Mouse (Mus musculus): Measurements from ENCODE around the gene Mmp25. TPM values are rescaled to one million over a fixed set of nuclear protein-coding genes. Genes with fewer than 3 reads are reported as not detected.
A peak's percentile ranks its signal among the peaks of the same experiment; 100 is the strongest.

Mmp25 gene
- polyA plus RNA-seq (2014; fragmentation: Nextera tagmentation; extraction: Ambion mirVana) = 0.82 and 0.99 TPM in 2 replicates

DNA sequence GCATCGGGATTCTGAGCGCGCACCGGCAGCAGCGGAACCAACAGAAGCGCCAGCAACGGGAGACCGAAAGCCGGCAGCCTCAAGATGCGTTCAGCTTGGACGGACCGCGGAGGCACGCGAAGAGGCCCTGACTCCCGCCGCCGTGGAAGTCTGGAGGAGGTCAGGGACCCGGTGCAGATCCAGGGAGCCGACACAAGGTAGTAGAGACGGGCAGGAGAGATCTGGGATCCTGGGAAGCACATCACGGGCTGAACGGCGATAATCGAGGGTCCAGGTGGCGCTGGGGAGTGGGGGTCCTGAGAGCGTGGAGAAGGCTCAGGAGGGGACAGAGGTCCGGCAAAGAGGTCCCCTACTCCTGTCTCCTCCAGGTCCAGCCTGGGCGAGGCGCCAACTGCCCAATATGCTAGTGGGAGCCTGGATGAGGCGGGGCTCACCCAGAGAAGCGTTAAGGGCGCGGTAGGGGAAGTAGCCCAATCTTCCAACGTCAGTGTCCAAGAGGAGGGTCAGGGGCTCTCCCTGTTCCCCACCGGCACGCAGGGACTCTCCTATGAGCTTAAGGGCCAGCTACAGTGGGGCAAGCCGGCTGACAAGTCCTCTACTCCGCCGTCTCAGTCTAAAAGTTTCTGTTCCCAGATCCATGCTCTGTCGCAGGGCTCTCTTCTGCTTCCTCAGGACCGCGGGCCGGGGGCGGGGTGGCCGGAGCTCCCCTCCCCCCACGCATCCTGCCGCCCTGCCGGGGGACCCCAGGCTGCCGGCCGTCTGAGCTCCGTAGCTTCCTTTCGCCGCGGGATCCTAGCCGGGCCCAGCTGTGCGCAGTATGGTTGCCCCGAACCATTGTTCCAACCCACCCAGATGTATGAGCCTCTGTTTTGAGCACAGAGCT lies at the start of gene Mmp25:
Gene Mmp25 (minus strand): TSS at position 665 of the 883 bp plus-strand sequence.
- H3K27ac ChIP-seq (ENCODE audit: low read depth, low read length) = no peak within 1 kb of the TSS
- peak; percentile 66 for ATAC-seq (ENCODE audit: low FRiP score)
- under 1% methylated on average over 58 of the region's 58 CpGs for WGBS

GRCm38 (mm10) chr17:23694491-23694890 lies 49.4 kb upstream of the Mmp25 start:
- 74% methylated on average over 1 of the region's 1 CpGs for WGBS
- no peak overlapping the region for H3K27ac ChIP-seq (ENCODE audit: low read depth, low read length)
- no peak for DNase-seq (ENCODE audit: low spot score)
- no peak overlapping the region for H3K4me3 ChIP-seq (ENCODE audit: low read depth, low read length)
- H3K4me1 ChIP-seq (replicated peaks; ENCODE audit: control insufficient read depth, insufficient read depth, low read length) = peaks cover 3% of the 10 kb centered on the region; the same call in 1 of the 2 replicates
- peaks cover 18% of the 10 kb centered on the region for H3K27me3 ChIP-seq (ENCODE audit: control insufficient read depth, insufficient read depth, low read length)
- H3K9me3 ChIP-seq (ENCODE audit: control insufficient read depth, low read length) = no peaks in the 10 kb centered on the region
- H3K36me3 ChIP-seq (ENCODE audit: control insufficient read depth, insufficient read depth, low read length) = no peaks in the 10 kb centered on the region
- no peak overlapping the region for H3K4me2 ChIP-seq (replicated peaks; ENCODE audit: low read depth, low read length)
- ATAC-seq (ENCODE audit: low FRiP score) = no peak
- no peak overlapping the region for H3K9ac ChIP-seq (ENCODE audit: low read depth, low read length)

More for the DNA sequence above, at the start of gene Mmp25:
- peak; percentile 55 for DNase-seq (ENCODE audit: low spot score)
- no peaks in the 10 kb centered on the region for H3K36me3 ChIP-seq (ENCODE audit: control insufficient read depth, insufficient read depth, low read length)
- peaks cover 15% of the 10 kb centered on the region for H3K27me3 ChIP-seq (ENCODE audit: control insufficient read depth, insufficient read depth, low read length)
- no peaks in the 10 kb centered on the region for H3K9me3 ChIP-seq (ENCODE audit: control insufficient read depth, low read length)
- H3K4me1 ChIP-seq (replicated peaks; ENCODE audit: control insufficient read depth, insufficient read depth, low read length) = peaks cover 5% of the 10 kb centered on the region
- peak within 1 kb of the TSS; percentile 78 for H3K4me2 ChIP-seq (replicated peaks; ENCODE audit: low read depth, low read length)
- H3K9ac ChIP-seq (ENCODE audit: low read depth, low read length) = peak within 1 kb of the TSS; percentile 39; the same call in 1 of the 2 replicates
- peak within 1 kb of the TSS; percentile 38 for H3K4me3 ChIP-seq (ENCODE audit: low read depth, low read length)

- ATAC-seq (ENCODE audit: low FRiP score) (peak; percentile 76), DNase-seq (ENCODE audit: low spot score) (no peak)
- Histone ChIP-seq H3K36me3 (ENCODE audit: control insufficient read depth, insufficient read depth, low read length) (no peaks in the 10 kb centered on the region), H3K27ac (ENCODE audit: low read depth, low read length) (no peak within 1 kb of the TSS), H3K9ac (ENCODE audit: low read depth, low read length) (no peak within 1 kb of the TSS), H3K4me2 (replicated peaks; ENCODE audit: low read depth, low read length) (no peak within 1 kb of the TSS), H3K4me1 (replicated peaks; ENCODE audit: control insufficient read depth, insufficient read depth, low read length) (peaks cover 5% of the 10 kb centered on the region; the same call in 1 of the 2 replicates), H3K4me3 (ENCODE audit: low read depth, low read length) (no peak within 1 kb of the TSS), H3K9me3 (ENCODE audit: control insufficient read depth, low read length) (no peaks in the 10 kb centered on the region), H3K27me3 (ENCODE audit: control insufficient read depth, insufficient read depth, low read length) (peaks cover 48% of the 10 kb centered on the region)
- WGBS = 14% methylated on average over 15 of the region's 15 CpGs
Measured at GRCm38 (mm10) chr17:23683856-23684672, 39.0 kb upstream of the Mmp25 start, which contains the start of gene Cldn9. Gene Cldn9 (minus strand): TSS chr17:23684026.

DNA sequence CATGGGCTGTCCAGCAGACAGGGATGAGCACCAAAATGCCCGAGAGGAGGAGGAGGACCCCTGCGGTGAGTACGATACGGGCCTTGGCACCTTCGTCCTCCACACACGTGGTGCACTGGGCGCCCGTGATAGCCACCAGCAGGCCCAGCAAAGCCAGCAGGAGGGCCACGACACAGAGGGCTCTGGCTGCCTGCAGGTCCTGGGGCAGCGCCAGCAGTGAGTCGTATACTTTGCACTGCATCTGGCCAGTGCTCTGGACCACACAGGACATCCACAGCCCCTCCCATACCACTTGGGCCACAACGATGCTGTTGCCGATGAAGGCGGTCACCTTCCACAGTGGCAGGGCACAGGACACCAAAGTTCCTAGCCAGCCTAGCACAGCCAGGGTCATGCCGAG lies 38.1 kb upstream of the Mmp25 start:
- Histone ChIP-seq H3K9ac (ENCODE audit: low read depth, low read length) (no peak overlapping the region), H3K9me3 (ENCODE audit: control insufficient read depth, low read length) (no peaks in the 10 kb centered on the region), H3K4me1 (replicated peaks; ENCODE audit: control insufficient read depth, insufficient read depth, low read length) (peaks cover 5% of the 10 kb centered on the region; the same call in 1 of the 2 replicates), H3K36me3 (ENCODE audit: control insufficient read depth, insufficient read depth, low read length) (no peaks in the 10 kb centered on the region), H3K4me3 (ENCODE audit: low read depth, low read length) (no peak overlapping the region), H3K27ac (ENCODE audit: low read depth, low read length) (no peak overlapping the region), H3K27me3 (ENCODE audit: control insufficient read depth, insufficient read depth, low read length) (peaks cover 57% of the 10 kb centered on the region), H3K4me2 (replicated peaks; ENCODE audit: low read depth, low read length) (no peak overlapping the region)
- 21% methylated on average over 15 of the region's 15 CpGs for WGBS
- ATAC-seq (ENCODE audit: low FRiP score) = 0 out of 2 replicates have a peak, but pooled peaks have one; percentile 33
- DNase-seq (ENCODE audit: low spot score) = no peak

DNA sequence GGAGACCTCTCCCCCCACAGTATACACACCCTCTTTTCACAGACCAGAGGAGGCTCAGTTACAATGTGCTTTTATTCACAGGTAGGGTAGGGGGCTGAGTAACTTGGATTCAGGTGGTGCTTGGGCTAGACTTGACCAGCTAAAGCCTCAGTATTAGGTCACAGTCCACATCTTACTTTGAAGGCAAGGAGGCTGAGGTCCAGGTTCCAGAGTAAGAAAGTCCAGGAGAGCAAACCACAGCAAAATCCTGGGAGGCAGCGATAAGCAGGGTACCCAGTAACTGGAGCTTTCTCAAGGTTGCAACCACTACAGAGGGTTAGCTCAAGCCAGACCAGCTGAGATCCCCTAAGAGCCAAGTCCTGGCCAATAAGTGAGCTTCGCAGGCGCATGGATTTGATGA lies 37.5 kb upstream of the Mmp25 start:
- Histone ChIP-seq H3K4me2 (replicated peaks; ENCODE audit: low read depth, low read length) (no peak overlapping the region), H3K36me3 (ENCODE audit: control insufficient read depth, insufficient read depth, low read length) (no peaks in the 10 kb centered on the region), H3K9me3 (ENCODE audit: control insufficient read depth, low read length) (no peaks in the 10 kb centered on the region), H3K9ac (ENCODE audit: low read depth, low read length) (no peak overlapping the region), H3K4me1 (replicated peaks; ENCODE audit: control insufficient read depth, insufficient read depth, low read length) (peaks cover 5% of the 10 kb centered on the region; the same call in 1 of the 2 replicates), H3K27me3 (ENCODE audit: control insufficient read depth, insufficient read depth, low read length) (peaks cover 63% of the 10 kb centered on the region), H3K4me3 (ENCODE audit: low read depth, low read length) (no peak overlapping the region), H3K27ac (ENCODE audit: low read depth, low read length) (no peak overlapping the region)
- WGBS = 50% methylated on average over 3 of the region's 3 CpGs
- ATAC-seq (ENCODE audit: low FRiP score) (no peak), DNase-seq (ENCODE audit: low spot score) (no peak)

GRCm38 (mm10) chr17:23682092-23682491 lies 37.0 kb upstream of the Mmp25 start:
- Histone ChIP-seq H3K36me3 (ENCODE audit: control insufficient read depth, insufficient read depth, low read length) (no peaks in the 10 kb centered on the region), H3K27me3 (ENCODE audit: control insufficient read depth, insufficient read depth, low read length) (peaks cover 64% of the 10 kb centered on the region), H3K4me2 (replicated peaks; ENCODE audit: low read depth, low read length) (no peak overlapping the region), H3K9me3 (ENCODE audit: control insufficient read depth, low read length) (no peaks in the 10 kb centered on the region), H3K27ac (ENCODE audit: low read depth, low read length) (no peak overlapping the region), H3K4me1 (replicated peaks; ENCODE audit: control insufficient read depth, insufficient read depth, low read length) (peaks cover 5% of the 10 kb centered on the region; the same call in 1 of the 2 replicates), H3K4me3 (ENCODE audit: low read depth, low read length) (no peak overlapping the region), H3K9ac (ENCODE audit: low read depth, low read length) (no peak overlapping the region)
- ATAC-seq (ENCODE audit: low FRiP score) (no peak), DNase-seq (ENCODE audit: low spot score) (no peak)
- 65% methylated on average over 4 of the region's 4 CpGs for WGBS

GRCm38 (mm10) chr17:23681086-23681485 lies 36.0 kb upstream of the Mmp25 start:
- Histone ChIP-seq H3K27ac (ENCODE audit: low read depth, low read length) (no peak overlapping the region), H3K27me3 (ENCODE audit: control insufficient read depth, insufficient read depth, low read length) (peaks cover 71% of the 10 kb centered on the region), H3K36me3 (ENCODE audit: control insufficient read depth, insufficient read depth, low read length) (no peaks in the 10 kb centered on the region), H3K9me3 (ENCODE audit: control insufficient read depth, low read length) (no peaks in the 10 kb centered on the region), H3K4me2 (replicated peaks; ENCODE audit: low read depth, low read length) (no peak overlapping the region), H3K4me3 (ENCODE audit: low read depth, low read length) (no peak overlapping the region), H3K9ac (ENCODE audit: low read depth, low read length) (no peak overlapping the region), H3K4me1 (replicated peaks; ENCODE audit: control insufficient read depth, insufficient read depth, low read length) (peaks cover 12% of the 10 kb centered on the region)
- ATAC-seq (ENCODE audit: low FRiP score) (no peak), DNase-seq (ENCODE audit: low spot score) (no peak)
- WGBS = 79% methylated on average over 10 of the region's 10 CpGs

DNA sequence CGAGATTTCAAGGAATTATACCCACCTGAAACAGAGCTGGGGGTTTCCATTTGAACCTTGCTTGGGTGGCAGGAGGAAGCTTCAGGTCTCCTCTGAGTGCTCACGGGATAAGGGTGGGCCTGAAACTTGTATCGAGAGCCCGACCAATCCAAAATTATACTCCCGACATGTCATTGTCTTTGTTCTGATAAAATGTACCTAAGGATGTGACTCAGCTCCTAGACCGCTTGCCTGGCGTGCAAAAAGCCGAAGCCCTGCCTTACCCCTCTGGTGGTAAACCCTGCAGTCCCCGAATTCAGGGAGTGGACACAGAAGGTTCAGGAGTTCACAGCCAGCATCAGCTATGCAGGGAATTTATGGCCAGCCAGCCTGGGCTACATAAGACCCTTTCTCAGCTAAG lies 35.3 kb upstream of the Mmp25 start:
- DNase-seq (ENCODE audit: low spot score) (no peak), ATAC-seq (ENCODE audit: low FRiP score) (no peak)
- H3K4me3 ChIP-seq (ENCODE audit: low read depth, low read length) = no peak overlapping the region
- H3K9me3 ChIP-seq (ENCODE audit: control insufficient read depth, low read length) = no peaks in the 10 kb centered on the region
- no peak overlapping the region for H3K9ac ChIP-seq (ENCODE audit: low read depth, low read length)
- peaks cover 78% of the 10 kb centered on the region for H3K27me3 ChIP-seq (ENCODE audit: control insufficient read depth, insufficient read depth, low read length)
- H3K4me1 ChIP-seq (replicated peaks; ENCODE audit: control insufficient read depth, insufficient read depth, low read length) = peaks cover 12% of the 10 kb centered on the region
- H3K36me3 ChIP-seq (ENCODE audit: control insufficient read depth, insufficient read depth, low read length) = no peaks in the 10 kb centered on the region
- 77% methylated on average over 9 of the region's 9 CpGs for WGBS
- no peak overlapping the region for H3K4me2 ChIP-seq (replicated peaks; ENCODE audit: low read depth, low read length)
- no peak overlapping the region for H3K27ac ChIP-seq (ENCODE audit: low read depth, low read length)

All from hindbrain, embryonic 11.5 days (tissue).